Mouse (Mus musculus): ENCODE measurements around the gene Rab9b. TPM values are rescaled to one million over a fixed set of nuclear protein-coding genes. Genes with fewer than 3 reads are reported as not detected.

The Rab9b gene
- 0.08 TPM for polyA plus RNA-seq (2021)

- ChIA-PET POLR2A (no interaction called here), CTCF (no interaction called here)
- DNase-seq (ENCODE audit: low read depth, low spot score) (no peak), ATAC-seq (peak; percentile 62)
- peaks cover 58% of the 10 kb centered on the region for H3K27me3 ChIP-seq
- in situ Hi-C loops (cut with MboI; ENCODE audit: low pct_unique_long_range_greater_than_20kb), result no loop called here
- TF ChIP-seq CTCF (IDR thresholded peaks at IDR 0.05), result no peak
Measured at GRCm38 (mm10) chrX:136868061-136869040, at the start of gene Rab9b. Rab9b (minus strand) TSS chrX:136868755.

GRCm38 (mm10) chrX:136904369-136904768, 35.8 kb upstream of the Rab9b start:
- peaks cover 30% of the 10 kb centered on the region for H3K27me3 ChIP-seq
- ATAC-seq, result no peak
- in situ Hi-C loops (cut with MboI; ENCODE audit: low pct_unique_long_range_greater_than_20kb), result loop anchor here (10.0 kb wide), 1 partner anchor 240 kb away; no protein-coding TSS in a partner anchor
- no peak for TF ChIP-seq CTCF (IDR thresholded peaks at IDR 0.05)
- POLR2A ChIA-PET, result no interaction called here
- CTCF ChIA-PET, result no interaction called here
- no peak for DNase-seq (ENCODE audit: low read depth, low spot score)

GRCm38 (mm10) chrX:136895757-136896156, 27.2 kb upstream of the Rab9b start:
- ChIA-PET CTCF (interaction anchor here (1.0 to 1.2 kb wide), 2 partner anchors 12 to 121 kb away, joined by 3 to 6 read pairs; no protein-coding TSS in a partner anchor), POLR2A (interaction anchor here (0.6 kb wide), 1 partner anchor 17 kb away, joined by 4 read pairs; no protein-coding TSS in a partner anchor)
- TF ChIP-seq CTCF (IDR thresholded peaks at IDR 0.05), result peak; percentile 48
- DNase-seq (ENCODE audit: low read depth, low spot score) (no peak), ATAC-seq (no peak)
- in situ Hi-C loops (cut with MboI; ENCODE audit: low pct_unique_long_range_greater_than_20kb), result no loop called here
- H3K27me3 ChIP-seq, result peaks cover 28% of the 10 kb centered on the region

- TF ChIP-seq CTCF (IDR thresholded peaks at IDR 0.05), result no peak
- in situ Hi-C loops (cut with MboI; ENCODE audit: low pct_unique_long_range_greater_than_20kb), result no loop called here
Measured at GRCm38 (mm10) chrX:136850300-136850699, 18.3 kb downstream of the Rab9b start.

GRCm38 (mm10) chrX:136828610-136829009, 39.9 kb downstream of the Rab9b start:
- peaks cover 33% of the 10 kb centered on the region for H3K27me3 ChIP-seq
- CTCF ChIA-PET, result interaction anchor here (1.3 to 1.4 kb wide), 2 partner anchors 8 to 11 kb away, joined by 4 to 5 read pairs; no protein-coding TSS in a partner anchor
- no peak for ATAC-seq
- POLR2A ChIA-PET, result no interaction called here
- DNase-seq (ENCODE audit: low read depth, low spot score), result no peak
- no peak for TF ChIP-seq CTCF (IDR thresholded peaks at IDR 0.05)
- in situ Hi-C loops (cut with MboI; ENCODE audit: low pct_unique_long_range_greater_than_20kb), result no loop called here

More at GRCm38 (mm10) chrX:136850300-136850699, 18.3 kb downstream of the Rab9b start:
- ChIA-PET POLR2A (no interaction called here), CTCF (interaction anchor here (1.5 kb wide), 1 partner anchor 10 kb away, joined by 4 read pairs; no protein-coding TSS in a partner anchor)
- DNase-seq (ENCODE audit: low read depth, low spot score), result no peak
- no peak for ATAC-seq
- peaks cover 15% of the 10 kb centered on the region for H3K27me3 ChIP-seq

GRCm38 (mm10) chrX:136825016-136825415, 43.5 kb downstream of the Rab9b start:
- in situ Hi-C loops (cut with MboI; ENCODE audit: low pct_unique_long_range_greater_than_20kb), result no loop called here
- peaks cover 28% of the 10 kb centered on the region for H3K27me3 ChIP-seq
- CTCF ChIA-PET, result no interaction called here
- POLR2A ChIA-PET, result no interaction called here
- ATAC-seq (no peak), DNase-seq (ENCODE audit: low read depth, low spot score) (no peak)
- no peak for TF ChIP-seq CTCF (IDR thresholded peaks at IDR 0.05)

GRCm38 (mm10) chrX:136822371-136822770, 46.2 kb downstream of the Rab9b start, which contains the start of gene Plp1:
Plp1 (plus strand) TSS chrX:136822671.
- ATAC-seq, result no peak
- in situ Hi-C loops (cut with MboI; ENCODE audit: low pct_unique_long_range_greater_than_20kb), result loop anchor here (5.0 kb wide), 2 partner anchors 75 to 195 kb away; no protein-coding TSS in a partner anchor
- ChIA-PET CTCF (no interaction called here), POLR2A (no interaction called here)
- H3K27me3 ChIP-seq, result peaks cover 7% of the 10 kb centered on the region
- DNase-seq (ENCODE audit: low read depth, low spot score), result no peak
- no peak for TF ChIP-seq CTCF (IDR thresholded peaks at IDR 0.05)

GRCm38 (mm10) chrX:136820250-136820649, 48.3 kb downstream of the Rab9b start:
- ChIA-PET POLR2A (interaction anchor here (0.9 kb wide), 1 partner anchor 21 kb away, joined by 3 read pairs; no protein-coding TSS in a partner anchor), CTCF (interaction anchor here (0.7 to 1.6 kb wide), 10 partner anchors 9 to 195 kb away, joined by 3 to 8 read pairs (median 4); no protein-coding TSS in a partner anchor)
- peak; percentile 15 for DNase-seq (ENCODE audit: low read depth, low spot score)
- H3K27me3 ChIP-seq, result peaks cover 7% of the 10 kb centered on the region
- peak; percentile 87 for TF ChIP-seq CTCF (IDR thresholded peaks at IDR 0.05)
- in situ Hi-C loops (cut with MboI; ENCODE audit: low pct_unique_long_range_greater_than_20kb), result loop anchor here (5.0 kb wide), 2 partner anchors 73 to 193 kb away; no protein-coding TSS in a partner anchor
- peak; percentile 65 for ATAC-seq

- ChIA-PET POLR2A (no interaction called here), CTCF (interaction anchor here (1.1 to 1.6 kb wide), 7 partner anchors 9 to 74 kb away, joined by 3 to 8 read pairs (median 4); no protein-coding TSS in a partner anchor)
- no peak for TF ChIP-seq CTCF (IDR thresholded peaks at IDR 0.05)
- in situ Hi-C loops (cut with MboI; ENCODE audit: low pct_unique_long_range_greater_than_20kb), result loop anchor here (5.0 kb wide), 2 partner anchors 72 to 192 kb away; no protein-coding TSS in a partner anchor
- peaks cover 6% of the 10 kb centered on the region for H3K27me3 ChIP-seq
- ATAC-seq (no peak), DNase-seq (ENCODE audit: low read depth, low spot score) (no peak)
Measured at GRCm38 (mm10) chrX:136819752-136820151, 48.8 kb downstream of the Rab9b start.

Other genes starting within 250 kb of the Rab9b start
- not detected for gene Tceal1, start 160.8 kb downstream of the Rab9b start, polyA plus RNA-seq (2021)
- gene Morf4l2, start 125.1 kb downstream of the Rab9b start, polyA plus RNA-seq (2021), result 274 TPM
- gene Glra4, start 88.6 kb downstream of the Rab9b start, polyA plus RNA-seq (2021), result 0.04 TPM
- 4.3 TPM for gene Plp1, start 46.1 kb downstream of the Rab9b start, polyA plus RNA-seq (2021)
- gene H2bfm, start 58.6 kb upstream of the Rab9b start, polyA plus RNA-seq (2021), result not detected
- gene Tmsb15b2, start 106.7 kb upstream of the Rab9b start, polyA plus RNA-seq (2021), result 1.7 TPM
- 0.30 TPM for gene Tmsb15l, start 108.1 kb upstream of the Rab9b start, polyA plus RNA-seq (2021)
- not detected for gene Tmsb15b1, start 108.1 kb upstream of the Rab9b start, polyA plus RNA-seq (2021)
- 0.04 TPM for gene Zcchc18, start 124.4 kb upstream of the Rab9b start, polyA plus RNA-seq (2021)
- gene Slc25a53, start 169.5 kb upstream of the Rab9b start, polyA plus RNA-seq (2021), result 8.7 TPM
- 7.1 TPM for gene Fam199x, start 180.8 kb upstream of the Rab9b start, polyA plus RNA-seq (2021)